Mouse (Mus musculus) erythroblast, embryonic 14.5 days (primary cell): ENCODE measurements around the gene Steap2. TPM values are rescaled to one million over a fixed set of nuclear protein-coding genes. Genes with fewer than 3 reads are reported as not detected.

Experiments used
- H3K27me3 ChIP-seq: 2 replicates; pipeline ENCODE4 v1.6.1; 2012; ENCODE audit warnings: inconsistent platforms; ENCODE audit not compliant: control insufficient read depth
- H3K36me3 ChIP-seq: 2 replicates; pipeline ENCODE4 v1.6.1; 2012; ENCODE audit warnings: mild to moderate bottlenecking, inconsistent platforms; ENCODE audit not compliant: control insufficient read depth
- H3K4me1 ChIP-seq: 2 replicates; pipeline ENCODE4 v1.6.1; 2012; ENCODE audit warnings: inconsistent platforms; ENCODE audit not compliant: control insufficient read depth
- H3K4me3 ChIP-seq: replicated peaks from 2 replicates; pipeline ENCODE3; 2012; ENCODE audit warnings: moderate library complexity, mild to moderate bottlenecking, inconsistent platforms
- H3K9me3 ChIP-seq: 2 replicates; pipeline ENCODE4 v1.6.1; 2012; ENCODE audit warnings: low read length, inconsistent platforms, mixed read lengths; ENCODE audit not compliant: control insufficient read depth
- GATA1 ChIP-seq: IDR thresholded peaks from 2 replicates; pipeline ENCODE4 v1.6.1; 2012; ENCODE audit warnings: low read length, inconsistent platforms, mixed read lengths
- TAL1 ChIP-seq: IDR thresholded peaks from 3 replicates; pipeline ENCODE4 v1.6.1; 2012; ENCODE audit warnings: low read length, inconsistent platforms, mixed read lengths
- polyA plus RNA-seq: library from polyadenylated mRNA; stranded (reverse); fragments of >175 nt; gene quantifications from 2 replicates; pipeline ENCODE4 v1.2.3, GENCODE M21; 2012

Gene Steap2
- 0.01 TPM in 1 of 2 replicates, not detected in the other for polyA plus RNA-seq

DNA sequence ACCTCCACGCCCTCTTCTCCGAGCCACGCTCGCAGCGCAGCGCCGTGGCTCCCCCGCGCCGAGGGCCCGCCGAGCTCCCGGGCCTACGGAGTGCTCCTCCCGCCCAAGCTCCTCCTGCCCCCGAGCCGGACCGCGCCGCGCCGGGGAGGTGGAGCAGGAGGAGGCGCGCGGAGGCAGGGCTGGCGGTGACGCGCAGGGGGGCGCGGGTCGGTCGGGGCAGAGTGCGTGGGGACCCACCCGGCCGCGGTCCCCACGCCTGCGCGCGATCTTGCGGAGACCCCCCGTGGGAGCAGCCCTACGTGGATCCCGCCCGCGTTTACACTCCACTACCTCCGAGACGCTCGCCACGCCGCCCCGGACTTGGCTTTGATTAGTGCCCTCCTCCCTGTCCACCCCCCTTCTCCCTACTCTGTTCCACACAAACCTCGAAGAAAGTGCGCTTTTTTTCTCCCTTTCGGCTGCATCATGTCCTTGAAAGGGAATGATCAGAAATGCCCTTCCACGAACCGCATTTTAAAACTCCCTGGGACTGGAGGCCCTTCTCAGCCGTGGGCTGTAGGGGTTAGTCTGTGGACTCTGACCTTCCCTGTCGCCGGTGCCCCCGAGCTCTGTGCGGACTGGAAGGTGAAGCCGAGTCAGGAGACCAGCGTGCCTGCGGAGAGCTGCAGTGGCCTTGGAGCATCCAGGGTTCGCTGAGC is at the start of gene Steap2:
Steap2 (minus strand) TSS at position 623 of the 698 bp plus-strand sequence.
- Histone ChIP-seq H3K27me3 (peaks cover 26% of the 10 kb centered on the region), H3K4me1 (no peaks in the 10 kb centered on the region), H3K36me3 (no peaks in the 10 kb centered on the region), H3K4me3 (peak within 1 kb of the TSS; percentile 54), H3K9me3 (no peaks in the 10 kb centered on the region)
- TF ChIP-seq TAL1 = no peak
- TF ChIP-seq GATA1 = no peak

DNA sequence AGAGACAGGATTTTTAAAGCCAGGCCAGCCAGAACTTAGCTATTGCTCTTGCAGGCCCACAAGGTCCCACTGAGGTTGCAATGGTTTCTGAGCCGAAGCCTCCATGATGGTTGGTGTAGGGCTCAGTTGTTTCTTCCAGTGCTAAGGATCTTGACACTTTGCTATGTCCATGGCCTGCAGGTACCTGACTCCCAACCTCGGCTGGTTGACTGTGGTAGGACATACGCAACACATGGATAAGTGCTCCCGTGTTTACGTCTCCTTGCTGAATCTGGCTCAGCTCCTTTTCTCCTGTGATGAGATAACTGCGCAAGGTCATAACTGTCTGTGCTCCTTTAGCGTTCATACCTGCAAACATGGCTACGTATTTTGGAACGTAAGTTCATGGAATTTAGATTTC is 40.1 kb upstream of the Steap2 start:
- Histone ChIP-seq H3K4me3 (no peak overlapping the region), H3K27me3 (no peaks in the 10 kb centered on the region), H3K4me1 (no peaks in the 10 kb centered on the region), H3K9me3 (no peaks in the 10 kb centered on the region; the same call in 1 of the 2 replicates), H3K36me3 (no peaks in the 10 kb centered on the region)
- TF ChIP-seq TAL1 (no peak), GATA1 (no peak)

DNA sequence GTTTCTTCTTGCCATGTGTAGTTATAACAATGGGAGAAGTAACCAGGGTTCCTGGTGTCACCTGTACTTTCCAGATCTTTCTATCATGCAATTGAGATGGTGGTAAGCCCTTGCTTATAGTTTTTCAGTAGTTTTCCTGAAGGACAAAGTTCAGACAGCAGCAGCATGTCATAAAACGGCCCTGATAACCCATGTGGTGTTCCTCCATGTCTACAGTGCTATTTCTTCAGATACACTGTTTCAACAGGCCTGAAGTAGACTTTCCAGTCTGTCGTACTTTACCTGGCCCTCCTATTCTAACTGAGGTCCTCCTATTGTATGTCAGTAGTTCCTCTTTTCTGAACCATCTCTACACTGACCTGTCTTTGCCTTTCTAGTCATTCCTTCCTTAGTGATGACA is 38.5 kb upstream of the Steap2 start:
- no peaks in the 10 kb centered on the region for H3K36me3 ChIP-seq
- no peaks in the 10 kb centered on the region for H3K4me1 ChIP-seq
- H3K9me3 ChIP-seq = no peaks in the 10 kb centered on the region; the same call in 1 of the 2 replicates
- TF ChIP-seq GATA1 (no peak), TAL1 (no peak)
- H3K4me3 ChIP-seq = no peak overlapping the region
- H3K27me3 ChIP-seq = no peaks in the 10 kb centered on the region

DNA sequence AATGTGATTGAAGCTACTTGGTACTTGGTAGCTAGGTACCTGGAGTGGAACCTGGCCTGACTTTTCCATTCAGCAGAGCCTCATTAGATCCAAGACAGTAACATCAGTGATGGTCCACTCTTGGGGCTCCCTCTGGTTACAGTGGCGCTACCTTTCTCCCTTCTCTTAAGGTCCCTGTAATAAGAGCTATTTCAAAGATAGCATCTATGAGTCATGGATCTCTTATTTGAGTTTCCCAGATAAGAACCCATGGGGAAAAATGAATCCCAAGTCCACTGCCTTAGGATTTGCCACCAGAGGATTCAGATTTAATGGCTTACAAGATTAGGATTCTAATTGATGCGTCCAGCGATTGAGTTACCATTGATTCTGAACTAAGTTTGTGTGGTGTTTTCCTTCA is 37.8 kb upstream of the Steap2 start:
- no peaks in the 10 kb centered on the region for H3K36me3 ChIP-seq
- H3K4me1 ChIP-seq = no peaks in the 10 kb centered on the region
- H3K27me3 ChIP-seq = no peaks in the 10 kb centered on the region
- H3K9me3 ChIP-seq = no peaks in the 10 kb centered on the region; the same call in 1 of the 2 replicates
- TF ChIP-seq GATA1 = no peak
- no peak for TF ChIP-seq TAL1
- H3K4me3 ChIP-seq = no peak overlapping the region

GRCm38 (mm10) chr5:5729904-5730303 is 35.5 kb upstream of the Steap2 start:
- Histone ChIP-seq H3K4me1 (no peaks in the 10 kb centered on the region), H3K27me3 (no peaks in the 10 kb centered on the region), H3K4me3 (no peak overlapping the region), H3K36me3 (no peaks in the 10 kb centered on the region), H3K9me3 (no peaks in the 10 kb centered on the region; the same call in 1 of the 2 replicates)
- no peak for TF ChIP-seq TAL1
- TF ChIP-seq GATA1 = no peak

- no peaks in the 10 kb centered on the region for H3K36me3 ChIP-seq
- H3K27me3 ChIP-seq = no peaks in the 10 kb centered on the region
- H3K4me3 ChIP-seq = no peak overlapping the region
- H3K4me1 ChIP-seq = no peaks in the 10 kb centered on the region
- no peak for TF ChIP-seq TAL1
- no peak for TF ChIP-seq GATA1
- H3K9me3 ChIP-seq = no peaks in the 10 kb centered on the region
Measured at GRCm38 (mm10) chr5:5722217-5722616, 27.8 kb upstream of the Steap2 start.

- Histone ChIP-seq H3K4me1 (no peaks in the 10 kb centered on the region), H3K4me3 (no peak overlapping the region), H3K27me3 (no peaks in the 10 kb centered on the region), H3K36me3 (no peaks in the 10 kb centered on the region), H3K9me3 (no peaks in the 10 kb centered on the region)
- no peak for TF ChIP-seq GATA1
- no peak for TF ChIP-seq TAL1
Measured at GRCm38 (mm10) chr5:5711032-5711431, 16.7 kb upstream of the Steap2 start.

GRCm38 (mm10) chr5:5707341-5708278 is 13.2 kb upstream of the Steap2 start:
- TF ChIP-seq GATA1 (no peak), TAL1 (no peak)
- no peaks in the 10 kb centered on the region for H3K36me3 ChIP-seq
- no peaks in the 10 kb centered on the region for H3K27me3 ChIP-seq
- H3K4me1 ChIP-seq = no peaks in the 10 kb centered on the region
- H3K4me3 ChIP-seq = no peak overlapping the region
- no peaks in the 10 kb centered on the region for H3K9me3 ChIP-seq

DNA sequence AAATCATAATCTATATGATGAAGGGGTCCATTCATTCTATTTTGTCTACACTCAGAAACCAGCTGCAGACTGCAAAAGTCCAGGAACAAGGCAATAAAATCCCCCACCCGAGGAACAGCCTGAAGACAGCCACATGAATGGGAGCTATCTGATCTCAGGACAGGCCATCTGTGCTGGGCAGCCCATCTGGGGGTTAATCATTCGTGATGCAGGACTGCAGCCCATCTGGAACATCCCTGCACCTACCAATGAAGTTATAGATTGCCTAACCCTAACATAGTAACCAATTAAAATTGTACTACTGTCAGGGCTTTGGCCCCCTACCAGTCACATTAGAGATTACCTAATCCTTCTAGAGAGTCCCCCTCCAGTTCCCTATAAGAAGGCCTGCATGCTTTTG is 10.6 kb upstream of the Steap2 start:
- Histone ChIP-seq H3K4me3 (no peak overlapping the region), H3K4me1 (no peaks in the 10 kb centered on the region), H3K27me3 (no peaks in the 10 kb centered on the region), H3K9me3 (no peaks in the 10 kb centered on the region), H3K36me3 (no peaks in the 10 kb centered on the region)
- TF ChIP-seq GATA1 = no peak
